Mouse (Mus musculus): ENCODE measurements around the gene Copz1. TPM values are rescaled to one million over a fixed set of nuclear protein-coding genes. Genes with fewer than 3 reads are reported as not detected.
A peak's percentile ranks its signal among the peaks of the same experiment; 100 is the strongest.

Gene Copz1
- polyA plus RNA-seq, 1 experiment from 2014 or later: 298 TPM

- ATAC-seq (replicated peaks; ENCODE audit: low FRiP score) (peak; percentile 75), DNase-seq (ENCODE audit: low spot score) (peak; percentile 65)
- Histone ChIP-seq H3K36me3 (ENCODE audit: control insufficient read depth, insufficient read depth, low read length) (peaks cover 3% of the 10 kb centered on the region; the same call in 1 of the 2 replicates), H3K9me3 (ENCODE audit: control insufficient read depth, low read length) (no peaks in the 10 kb centered on the region), H3K4me2 (peak overlapping the region; percentile 90), H3K4me3 (ENCODE audit: low read depth, low read length) (peak overlapping the region; percentile 66), H3K27me3 (replicated peaks; ENCODE audit: control insufficient read depth, insufficient read depth, low read length) (peaks cover 4% of the 10 kb centered on the region; the same call in 1 of the 2 replicates), H3K4me1 (replicated peaks; ENCODE audit: control insufficient read depth, insufficient read depth, low read length) (peaks cover 45% of the 10 kb centered on the region), H3K27ac (ENCODE audit: low read depth, low read length) (peak overlapping the region; percentile 66), H3K9ac (ENCODE audit: low read depth, low read length) (peak overlapping the region; percentile 58)
- WGBS: 1% methylated on average over 29 of the region's 31 CpGs
Measured at GRCm38 (mm10) chr15:103339166-103339960, 66.8 kb downstream of the Copz1 start.

- no peaks in the 10 kb centered on the region for H3K9me3 ChIP-seq (ENCODE audit: control insufficient read depth, low read length)
- 0% methylated on average over 25 of the region's 26 CpGs for WGBS
- peaks cover 4% of the 10 kb centered on the region; the same call in 1 of the 2 replicates for H3K27me3 ChIP-seq (replicated peaks; ENCODE audit: control insufficient read depth, insufficient read depth, low read length)
- H3K36me3 ChIP-seq (ENCODE audit: control insufficient read depth, insufficient read depth, low read length): peaks cover 9% of the 10 kb centered on the region
- peak within 1 kb of the TSS; percentile 66 for H3K27ac ChIP-seq (ENCODE audit: low read depth, low read length)
- H3K4me1 ChIP-seq (replicated peaks; ENCODE audit: control insufficient read depth, insufficient read depth, low read length): peaks cover 42% of the 10 kb centered on the region
- peak within 1 kb of the TSS; percentile 58 for H3K9ac ChIP-seq (ENCODE audit: low read depth, low read length)
- peak within 1 kb of the TSS; percentile 90 for H3K4me2 ChIP-seq
- ATAC-seq (replicated peaks; ENCODE audit: low FRiP score): peak; percentile 65
- peak; percentile 71 for DNase-seq (ENCODE audit: low spot score)
- H3K4me3 ChIP-seq (ENCODE audit: low read depth, low read length): peak within 1 kb of the TSS; percentile 66
Measured at GRCm38 (mm10) chr15:103339961-103340337, 67.4 kb downstream of the Copz1 start, which contains the start of gene Zfp385a. Gene Zfp385a, minus strand, starts transcription at chr15:103340093.

GRCm38 (mm10) chr15:103340786-103341185, 68.3 kb downstream of the Copz1 start:
- Histone ChIP-seq H3K9me3 (ENCODE audit: control insufficient read depth, low read length) (no peaks in the 10 kb centered on the region), H3K4me1 (replicated peaks; ENCODE audit: control insufficient read depth, insufficient read depth, low read length) (peaks cover 40% of the 10 kb centered on the region), H3K27ac (ENCODE audit: low read depth, low read length) (no peak overlapping the region), H3K4me3 (ENCODE audit: low read depth, low read length) (peak overlapping the region; percentile 66), H3K4me2 (peak overlapping the region; percentile 90), H3K9ac (ENCODE audit: low read depth, low read length) (no peak overlapping the region), H3K36me3 (ENCODE audit: control insufficient read depth, insufficient read depth, low read length) (peaks cover 9% of the 10 kb centered on the region), H3K27me3 (replicated peaks; ENCODE audit: control insufficient read depth, insufficient read depth, low read length) (peaks cover 4% of the 10 kb centered on the region; the same call in 1 of the 2 replicates)
- 12% methylated on average over 4 of the region's 4 CpGs for whole genome bisulfite sequencing
- no peak for ATAC-seq (replicated peaks; ENCODE audit: low FRiP score)
- DNase-seq (ENCODE audit: low spot score): no peak

- peaks cover 14% of the 10 kb centered on the region for H3K36me3 ChIP-seq (ENCODE audit: control insufficient read depth, insufficient read depth, low read length)
- no peak overlapping the region for H3K9ac ChIP-seq (ENCODE audit: low read depth, low read length)
- DNase-seq (ENCODE audit: low spot score) (no peak), ATAC-seq (replicated peaks; ENCODE audit: low FRiP score) (no peak)
- H3K4me1 ChIP-seq (replicated peaks; ENCODE audit: control insufficient read depth, insufficient read depth, low read length): peaks cover 40% of the 10 kb centered on the region
- H3K27me3 ChIP-seq (replicated peaks; ENCODE audit: control insufficient read depth, insufficient read depth, low read length): peaks cover 4% of the 10 kb centered on the region; the same call in 1 of the 2 replicates
- H3K4me3 ChIP-seq (ENCODE audit: low read depth, low read length): no peak overlapping the region
- 35% methylated on average over 8 of the region's 8 CpGs for WGBS
- H3K4me2 ChIP-seq: 0 out of 2 replicates have a peak overlapping the region, but pooled peaks have one; percentile 11
- H3K9me3 ChIP-seq (ENCODE audit: control insufficient read depth, low read length): no peaks in the 10 kb centered on the region
- no peak overlapping the region for H3K27ac ChIP-seq (ENCODE audit: low read depth, low read length)
Measured at GRCm38 (mm10) chr15:103341547-103341946, 69.0 kb downstream of the Copz1 start.

DNA sequence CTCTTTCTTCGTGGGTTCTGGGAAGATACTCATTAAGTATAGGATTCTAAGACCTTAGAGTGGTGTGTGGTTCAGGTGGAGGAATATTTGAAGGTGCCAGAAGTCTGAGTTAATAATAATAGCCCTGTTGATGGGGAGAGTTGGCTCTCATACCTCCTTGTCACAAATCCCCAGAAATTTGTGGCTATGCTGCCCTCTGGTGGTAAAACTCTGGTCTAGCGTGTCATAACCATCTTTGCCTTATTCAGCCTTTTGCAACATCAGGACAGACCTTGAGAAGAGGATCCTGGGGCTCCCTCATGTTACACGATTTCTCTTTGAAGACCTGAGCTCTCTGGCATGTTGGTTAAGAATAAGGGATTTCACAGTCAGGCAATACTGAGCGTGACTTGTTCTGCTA, 69.9 kb downstream of the Copz1 start:
- peaks cover 35% of the 10 kb centered on the region for H3K4me1 ChIP-seq (replicated peaks; ENCODE audit: control insufficient read depth, insufficient read depth, low read length)
- DNase-seq (ENCODE audit: low spot score) (peak; percentile 77), ATAC-seq (replicated peaks; ENCODE audit: low FRiP score) (no peak; the same call in 1 of the 2 replicates)
- peaks cover 16% of the 10 kb centered on the region for H3K36me3 ChIP-seq (ENCODE audit: control insufficient read depth, insufficient read depth, low read length)
- peaks cover 4% of the 10 kb centered on the region; the same call in 1 of the 2 replicates for H3K27me3 ChIP-seq (replicated peaks; ENCODE audit: control insufficient read depth, insufficient read depth, low read length)
- 13% methylated on average over 4 of the region's 4 CpGs for WGBS
- H3K27ac ChIP-seq (ENCODE audit: low read depth, low read length): no peak overlapping the region
- no peak overlapping the region for H3K9ac ChIP-seq (ENCODE audit: low read depth, low read length)
- no peak overlapping the region for H3K4me2 ChIP-seq
- H3K4me3 ChIP-seq (ENCODE audit: low read depth, low read length): no peak overlapping the region
- H3K9me3 ChIP-seq (ENCODE audit: control insufficient read depth, low read length): no peaks in the 10 kb centered on the region

- ATAC-seq (replicated peaks; ENCODE audit: low FRiP score) (no peak), DNase-seq (ENCODE audit: low spot score) (no peak)
- WGBS: 73% methylated on average over 2 of the region's 3 CpGs
- Histone ChIP-seq H3K9ac (ENCODE audit: low read depth, low read length) (no peak overlapping the region), H3K36me3 (ENCODE audit: control insufficient read depth, insufficient read depth, low read length) (peaks cover 22% of the 10 kb centered on the region), H3K4me2 (no peak overlapping the region), H3K4me3 (ENCODE audit: low read depth, low read length) (no peak overlapping the region), H3K9me3 (ENCODE audit: control insufficient read depth, low read length) (no peaks in the 10 kb centered on the region), H3K27me3 (replicated peaks; ENCODE audit: control insufficient read depth, insufficient read depth, low read length) (peaks cover 4% of the 10 kb centered on the region; the same call in 1 of the 2 replicates), H3K4me1 (replicated peaks; ENCODE audit: control insufficient read depth, insufficient read depth, low read length) (peaks cover 29% of the 10 kb centered on the region), H3K27ac (ENCODE audit: low read depth, low read length) (no peak overlapping the region)
Measured at GRCm38 (mm10) chr15:103343008-103343407, 70.5 kb downstream of the Copz1 start.

- ATAC-seq (replicated peaks; ENCODE audit: low FRiP score) (no peak), DNase-seq (ENCODE audit: low spot score) (no peak)
- Histone ChIP-seq H3K9me3 (ENCODE audit: control insufficient read depth, low read length) (no peaks in the 10 kb centered on the region), H3K9ac (ENCODE audit: low read depth, low read length) (no peak overlapping the region), H3K36me3 (ENCODE audit: control insufficient read depth, insufficient read depth, low read length) (peaks cover 22% of the 10 kb centered on the region), H3K4me3 (ENCODE audit: low read depth, low read length) (no peak overlapping the region), H3K4me2 (no peak overlapping the region), H3K27me3 (replicated peaks; ENCODE audit: control insufficient read depth, insufficient read depth, low read length) (peaks cover 4% of the 10 kb centered on the region; the same call in 1 of the 2 replicates), H3K27ac (ENCODE audit: low read depth, low read length) (no peak overlapping the region), H3K4me1 (replicated peaks; ENCODE audit: control insufficient read depth, insufficient read depth, low read length) (peaks cover 24% of the 10 kb centered on the region)
Measured at GRCm38 (mm10) chr15:103343556-103343955, 71.0 kb downstream of the Copz1 start.

DNA sequence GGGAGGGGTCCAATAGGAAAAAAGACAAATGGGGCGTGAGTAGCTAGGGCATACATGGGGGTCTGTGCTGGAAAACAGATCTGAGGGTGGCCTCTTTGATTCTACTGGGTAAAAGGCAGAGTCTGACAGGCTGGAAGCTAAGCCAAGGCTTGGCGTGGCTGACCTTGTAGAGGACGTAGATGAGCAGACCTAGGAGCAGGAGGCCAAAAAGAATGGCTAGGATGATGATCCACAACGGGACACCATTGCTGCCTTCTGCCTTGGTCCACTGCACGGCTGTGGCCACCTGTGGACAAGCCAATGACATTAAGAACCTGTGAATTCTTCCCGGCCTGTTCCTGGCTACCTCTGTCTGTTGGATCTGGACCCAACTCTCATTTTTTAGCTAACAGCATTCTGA, 73.3 kb downstream of the Copz1 start:
- peaks cover 10% of the 10 kb centered on the region for H3K4me1 ChIP-seq (replicated peaks; ENCODE audit: control insufficient read depth, insufficient read depth, low read length)
- peaks cover 43% of the 10 kb centered on the region for H3K36me3 ChIP-seq (ENCODE audit: control insufficient read depth, insufficient read depth, low read length)
- H3K9me3 ChIP-seq (ENCODE audit: control insufficient read depth, low read length): no peaks in the 10 kb centered on the region
- H3K27ac ChIP-seq (ENCODE audit: low read depth, low read length): no peak overlapping the region
- no peak for ATAC-seq (replicated peaks; ENCODE audit: low FRiP score)
- no peak for DNase-seq (ENCODE audit: low spot score)
- H3K4me2 ChIP-seq: no peak overlapping the region
- 83% methylated on average over 6 of the region's 6 CpGs for WGBS
- no peak overlapping the region for H3K9ac ChIP-seq (ENCODE audit: low read depth, low read length)
- H3K4me3 ChIP-seq (ENCODE audit: low read depth, low read length): no peak overlapping the region
- H3K27me3 ChIP-seq (replicated peaks; ENCODE audit: control insufficient read depth, insufficient read depth, low read length): 0 out of 2 replicates have a peak, but pooled peaks cover 4% of the 10 kb centered on the region

Measured in liver, embryonic 11.5 days (tissue).